Mouse (Mus musculus) layer of hippocampus, postnatal 14 days (tissue): ENCODE data around the gene Pla2g2c. TPM values are rescaled to one million over a fixed set of nuclear protein-coding genes. Genes with fewer than 3 reads are reported as not detected.

Source experiments
- DNase-seq, 2 experiments: peaks; one replicate each; pipeline ENCODE4 v3.0.0; 2021 to 2022; ENCODE audit warnings: low spot score in 2 of 2, mixed read lengths in 1 of 2
- long read RNA-seq, 2 experiments: library from polyadenylated mRNA; stranded (forward); transcript quantifications; one replicate each; pipeline ENCODE4 v2.0.0; 2021
- total RNA-seq, 2 experiments: library from RNA; stranded (reverse); gene quantifications; 2 replicates each; pipeline ENCODE4 v1.2.3; 2021

Pla2g2c gene
- under 1 TPM in 1 of 2 experiments, not detected in 1; 0.28 TPM for total RNA-seq
- long read RNA-seq, experiment 1, partial matches to known transcripts, result 0 of 1 reads
- long read RNA-seq, experiment 1, other reads (novel, unspliced or antisense), result 1 of 1 reads
- long read RNA-seq, experiment 2, result 0 reads

DNA sequence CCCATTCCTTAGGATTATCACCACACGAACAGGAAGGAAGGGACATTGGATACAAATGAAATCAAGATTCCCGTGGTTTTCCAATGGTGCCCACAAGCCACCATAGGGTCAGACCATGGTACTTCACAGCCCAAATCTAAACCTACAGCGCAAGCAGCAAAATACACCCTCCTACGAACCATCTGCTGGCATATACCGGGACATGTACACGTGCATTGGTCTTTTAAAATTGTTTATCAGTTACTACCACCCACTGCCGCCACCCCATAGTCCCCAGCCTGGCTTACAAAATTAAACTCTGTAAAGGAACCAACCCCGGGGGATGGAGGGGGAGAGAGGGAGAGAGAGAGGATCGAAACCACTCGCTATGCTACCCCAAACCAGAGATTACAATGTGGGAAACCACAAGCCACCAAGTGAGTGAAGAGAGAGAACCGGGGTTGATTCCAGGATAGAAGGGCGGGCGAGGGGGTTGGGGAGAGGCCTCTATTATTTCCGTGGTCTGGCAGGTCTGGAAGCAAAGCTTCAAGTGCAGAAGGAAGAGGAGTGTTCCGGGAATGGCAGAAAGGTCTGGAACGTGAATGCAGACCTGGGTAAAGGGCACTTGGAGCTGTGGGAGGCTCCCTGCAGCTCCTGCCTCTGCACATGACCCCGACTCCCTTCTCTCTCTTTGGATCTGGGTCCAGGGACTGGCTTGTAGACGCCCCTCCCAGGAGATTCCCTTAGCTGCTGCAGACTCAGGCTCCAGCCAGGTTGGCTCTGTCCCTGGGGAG, at the start of gene Pla2g2c:
Gene Pla2g2c, plus strand, starts transcription at position 439 of the 773 bp plus-strand sequence.
- DNase-seq, result peak in 1 of 2 experiments; percentile 48

DNA sequence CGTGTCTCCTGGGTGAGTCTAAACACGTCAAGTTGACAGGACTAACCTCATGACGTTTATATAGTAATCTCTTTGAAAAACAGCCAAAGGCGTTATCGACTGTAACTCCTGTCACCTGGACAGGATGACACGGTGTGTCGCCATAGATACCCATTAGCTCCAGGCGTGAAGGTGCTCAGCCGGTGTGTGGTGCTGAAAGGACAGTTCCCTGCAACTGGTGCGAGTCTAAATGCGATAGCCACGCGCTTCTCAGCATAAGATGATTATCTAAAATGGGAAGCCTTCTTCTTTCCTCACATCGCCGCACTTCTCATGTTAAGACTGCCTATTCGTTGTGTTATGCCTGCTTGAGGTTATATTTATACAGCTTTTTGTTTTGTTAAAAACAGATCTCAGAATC, 48.1 kb upstream of the Pla2g2c start:
- DNase-seq, result no peak

DNA sequence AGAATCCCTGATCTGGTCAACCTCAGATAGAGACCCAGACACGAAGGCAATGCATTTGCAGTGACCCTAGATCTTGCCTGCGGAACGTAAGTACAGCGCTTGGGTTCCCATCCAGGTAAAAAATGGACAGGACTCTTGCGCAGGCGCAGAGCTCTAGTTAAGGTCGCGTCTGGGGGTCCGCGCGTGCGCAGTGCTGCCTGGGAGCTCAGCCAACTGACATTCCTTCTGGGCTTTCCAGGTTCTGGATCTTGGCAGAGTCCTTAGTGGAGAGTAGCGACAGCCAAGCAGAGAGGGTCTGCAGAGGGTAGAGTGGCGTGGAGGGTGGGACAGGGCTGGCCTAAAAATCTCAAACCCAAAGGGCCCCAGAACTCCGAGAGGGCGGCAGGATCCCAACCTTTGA, 47.0 kb upstream of the Pla2g2c start:
- DNase-seq, result peak; percentile 72 to 78

DNA sequence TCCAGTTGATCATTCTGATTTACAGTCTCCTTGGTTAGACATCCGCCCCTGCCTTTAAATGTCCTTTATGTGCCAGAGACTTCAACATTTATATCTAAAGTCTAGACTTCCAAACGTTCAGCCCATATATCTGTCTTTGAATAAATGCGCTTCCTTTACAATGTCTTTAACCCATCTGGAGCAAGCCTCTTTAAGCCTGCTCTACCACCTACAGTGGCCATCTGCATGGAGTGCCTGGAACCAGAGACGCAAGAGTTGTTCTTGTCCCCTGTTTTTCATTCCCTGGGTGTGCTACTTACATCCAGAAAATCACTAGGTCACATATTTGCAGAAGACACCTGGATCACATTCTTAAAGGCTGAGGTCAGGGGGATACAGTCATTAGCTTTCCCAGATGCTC, 44.5 kb upstream of the Pla2g2c start:
- no peak for DNase-seq

DNA sequence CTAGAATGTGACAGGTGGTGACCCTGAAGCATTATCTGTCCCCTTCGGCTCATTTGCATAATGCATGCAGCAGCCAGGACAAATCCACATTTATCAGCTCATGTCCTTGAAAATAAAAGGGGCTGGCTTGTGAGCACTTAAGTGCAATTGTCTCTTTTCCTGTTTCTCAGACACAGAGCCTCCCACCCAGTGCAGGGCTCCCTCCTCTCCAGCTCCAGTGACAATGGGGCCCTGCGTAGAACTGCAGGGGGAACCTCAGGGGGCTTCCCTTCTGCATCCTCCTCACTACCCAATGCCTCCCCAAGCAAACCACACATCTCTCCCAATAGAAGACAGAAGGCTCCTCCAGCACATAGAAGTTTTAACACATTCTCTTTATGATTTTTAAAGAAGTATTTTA, 41.8 kb upstream of the Pla2g2c start:
- no peak for DNase-seq

DNA sequence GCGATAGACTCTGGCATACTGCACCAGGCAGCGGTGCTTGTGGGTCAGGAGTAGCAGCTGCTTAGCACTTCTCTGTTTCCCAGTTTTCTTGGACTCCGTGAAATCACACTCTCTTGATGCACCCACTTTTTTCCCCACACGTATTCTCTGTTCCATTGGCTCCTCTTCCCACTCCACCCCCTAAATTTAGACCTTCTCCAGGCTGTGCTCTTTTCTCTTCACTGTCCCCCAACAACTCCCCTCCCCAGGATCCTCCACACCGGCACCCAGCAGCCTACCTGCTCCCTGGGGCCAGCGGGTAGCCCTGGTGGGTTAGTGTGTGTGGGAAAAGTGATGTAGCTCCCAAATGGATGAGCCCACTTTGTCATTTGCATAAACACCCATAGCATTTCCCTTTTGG, 38.8 kb upstream of the Pla2g2c start:
- DNase-seq, result no peak

DNA sequence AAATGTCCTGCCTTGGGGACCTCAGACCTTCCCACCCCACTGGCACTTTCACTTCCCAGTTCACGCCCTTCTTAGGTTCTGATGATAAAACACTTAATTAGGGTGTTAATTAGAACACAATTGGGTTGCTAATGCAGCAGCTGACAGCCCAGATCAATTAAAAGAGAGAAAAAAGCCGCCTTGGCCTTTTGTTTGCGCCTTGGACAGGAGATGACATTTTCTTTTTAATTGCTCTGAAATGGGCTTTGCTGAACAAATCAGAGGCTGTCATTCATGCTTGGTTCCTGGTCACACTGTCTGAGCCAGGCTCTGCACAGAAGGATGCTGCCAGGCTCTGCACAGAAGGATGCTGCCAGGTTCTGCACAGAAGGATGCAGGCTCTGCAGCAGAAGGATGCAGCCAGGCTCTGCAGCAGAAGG, 35.5 kb upstream of the Pla2g2c start:
- DNase-seq, result peak; percentile 50 to 67

DNA sequence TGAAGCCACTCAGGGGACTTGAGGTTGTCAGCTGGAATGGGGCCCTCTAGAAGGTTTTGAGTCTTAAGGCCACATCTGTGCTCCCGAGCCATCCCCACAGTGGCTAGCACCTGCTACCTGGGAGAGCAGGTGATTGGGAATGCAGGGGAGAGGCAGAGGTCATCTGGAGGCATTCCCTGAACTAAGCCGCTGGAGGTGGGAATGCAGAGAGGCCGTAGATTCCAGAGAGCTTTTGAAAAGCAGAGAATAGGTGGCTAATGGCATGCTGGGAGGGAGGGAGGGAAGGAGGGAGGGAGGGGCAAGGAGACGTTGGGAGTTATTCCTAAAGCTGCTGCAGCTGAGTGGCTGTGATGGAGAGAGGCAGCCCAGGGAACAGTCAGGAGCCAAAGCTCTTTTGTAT, 34.0 kb upstream of the Pla2g2c start:
- DNase-seq, result no peak

DNA sequence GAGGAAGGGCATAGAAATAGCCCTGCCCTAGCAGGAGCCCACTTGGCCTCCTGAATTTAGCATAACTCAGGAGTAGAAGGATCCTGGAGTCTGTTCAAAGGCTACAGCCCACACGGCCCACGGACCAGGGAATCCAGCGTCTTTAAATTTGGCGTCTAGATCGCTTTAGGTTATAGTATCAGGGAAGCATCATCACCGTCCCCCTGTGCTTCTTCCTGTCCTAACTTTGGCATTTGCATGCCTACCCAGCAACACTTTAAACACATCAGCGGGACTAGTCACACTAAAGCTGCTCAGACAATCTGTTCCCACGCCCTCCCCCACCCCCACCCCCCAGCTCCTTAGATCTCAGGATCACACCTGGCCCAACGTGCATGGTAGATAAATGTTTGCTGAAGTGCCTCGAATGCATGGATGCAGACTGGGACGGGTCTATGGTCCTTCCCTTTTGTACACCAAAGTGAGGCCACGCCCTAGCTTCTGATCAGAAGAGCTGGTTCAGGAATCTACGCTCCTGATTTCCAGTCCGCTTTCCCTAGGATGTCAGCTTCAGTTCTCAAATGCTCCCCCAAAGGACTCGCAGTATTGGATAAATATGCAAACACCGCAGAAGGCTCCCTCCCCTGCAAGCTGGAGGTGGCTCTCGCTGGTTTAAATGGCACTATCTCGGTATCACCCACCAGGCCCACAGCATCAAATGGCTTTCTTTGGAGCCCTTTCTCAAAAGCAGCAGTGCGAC, 33.0 kb upstream of the Pla2g2c start:
- no peak for DNase-seq

DNA sequence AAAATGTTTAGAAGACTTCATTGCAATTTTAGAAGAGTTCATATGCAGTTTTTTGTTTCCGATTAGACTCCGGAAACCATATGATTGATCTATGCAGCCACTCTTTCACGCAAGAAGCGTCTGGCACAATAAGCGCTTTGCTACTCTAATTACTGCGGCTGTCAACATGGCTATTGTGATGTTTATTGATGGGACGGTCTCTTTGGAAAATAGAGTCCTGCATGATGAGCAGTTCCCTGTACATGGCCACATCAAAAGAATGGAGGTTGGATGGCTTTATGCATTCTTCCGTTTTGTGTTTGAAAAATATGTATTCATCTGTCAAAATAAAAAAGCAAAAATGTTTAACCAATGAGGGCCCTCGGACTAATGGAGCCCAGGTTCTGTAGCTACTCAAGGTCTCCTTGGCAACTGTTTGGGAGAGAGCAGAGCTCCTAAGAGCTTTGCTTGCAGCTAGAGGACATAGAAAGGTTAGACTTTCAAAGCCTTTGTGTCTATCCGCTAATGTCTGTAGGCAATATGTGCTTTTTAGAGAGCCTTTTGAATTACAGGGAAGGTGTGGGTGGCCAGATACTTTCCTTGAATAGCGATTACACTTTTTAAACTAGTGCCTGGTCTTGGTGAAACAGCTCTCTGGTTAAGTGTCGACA, 31.4 kb upstream of the Pla2g2c start:
- no peak for DNase-seq

DNA sequence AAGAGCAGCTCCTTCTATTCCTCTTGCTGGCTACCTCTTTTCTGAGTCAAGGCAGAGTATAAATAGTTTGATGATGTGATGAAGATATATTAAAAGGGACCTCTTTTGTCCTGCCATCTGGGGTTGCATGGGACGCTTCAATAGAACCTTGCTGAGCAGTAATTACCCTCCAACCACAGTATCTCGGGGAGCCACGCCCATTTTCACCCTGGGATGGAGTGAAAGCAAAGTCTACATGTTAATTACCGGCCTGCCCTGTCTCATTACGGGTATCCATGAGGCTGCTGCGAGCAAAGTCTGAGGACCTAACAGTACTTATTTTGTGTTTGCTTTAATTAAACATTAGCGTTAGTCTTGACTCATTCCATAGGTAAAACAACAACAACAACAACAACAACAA, 27.9 kb upstream of the Pla2g2c start:
- no peak for DNase-seq

DNA sequence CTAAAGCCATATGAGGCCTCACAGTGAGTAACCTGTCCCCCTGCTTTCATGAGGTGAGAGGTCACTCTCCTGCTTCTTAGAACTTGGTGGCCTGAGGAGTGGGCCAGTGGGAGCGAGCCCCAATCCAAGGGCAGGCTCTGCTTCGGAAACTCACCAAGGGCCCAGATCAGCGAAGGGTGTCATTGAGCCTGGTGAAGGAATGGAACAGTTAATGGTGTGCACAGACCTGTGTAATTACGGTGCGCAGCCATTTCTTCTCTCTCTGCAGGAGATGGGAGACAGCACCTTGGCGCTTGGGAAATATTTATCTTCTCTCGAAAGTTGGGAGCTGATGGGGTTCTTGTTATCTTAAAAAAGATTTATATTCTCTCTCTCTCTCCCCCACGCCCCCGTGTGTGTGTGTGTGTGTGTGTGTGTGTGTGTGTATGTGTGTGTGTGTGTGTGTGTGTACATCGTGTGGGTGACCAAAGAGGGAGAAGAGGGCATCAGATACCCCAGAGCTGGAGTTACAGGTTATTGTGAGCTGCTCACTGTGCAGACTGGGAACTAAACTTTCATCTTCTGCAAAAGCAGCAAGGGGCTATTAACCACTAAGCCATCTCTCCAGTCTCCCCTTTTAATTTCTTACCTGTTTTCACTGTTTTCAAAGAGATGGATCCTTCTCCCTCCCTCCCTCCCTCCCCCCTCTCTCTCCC, 27.3 kb upstream of the Pla2g2c start:
- no peak for DNase-seq

DNA sequence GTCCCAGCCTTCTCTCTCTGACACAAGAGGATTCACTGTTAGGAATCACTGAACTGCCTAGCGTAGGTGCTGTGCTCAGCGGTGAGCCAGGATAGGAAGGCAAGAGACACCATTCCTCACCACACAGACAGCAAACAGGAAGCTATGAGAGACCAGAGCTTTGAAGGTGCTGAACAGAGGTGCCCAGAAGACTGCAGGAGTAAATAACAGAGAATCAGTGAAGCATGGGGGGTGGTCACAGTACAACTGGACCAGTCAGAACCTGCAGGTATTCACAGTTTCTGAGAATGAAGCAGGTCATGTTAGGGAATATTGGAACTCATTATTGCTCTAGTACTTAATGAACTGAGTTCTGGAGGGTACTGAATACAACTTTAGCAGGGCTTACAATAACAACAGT, 26.3 kb upstream of the Pla2g2c start:
- DNase-seq, result no peak

DNA sequence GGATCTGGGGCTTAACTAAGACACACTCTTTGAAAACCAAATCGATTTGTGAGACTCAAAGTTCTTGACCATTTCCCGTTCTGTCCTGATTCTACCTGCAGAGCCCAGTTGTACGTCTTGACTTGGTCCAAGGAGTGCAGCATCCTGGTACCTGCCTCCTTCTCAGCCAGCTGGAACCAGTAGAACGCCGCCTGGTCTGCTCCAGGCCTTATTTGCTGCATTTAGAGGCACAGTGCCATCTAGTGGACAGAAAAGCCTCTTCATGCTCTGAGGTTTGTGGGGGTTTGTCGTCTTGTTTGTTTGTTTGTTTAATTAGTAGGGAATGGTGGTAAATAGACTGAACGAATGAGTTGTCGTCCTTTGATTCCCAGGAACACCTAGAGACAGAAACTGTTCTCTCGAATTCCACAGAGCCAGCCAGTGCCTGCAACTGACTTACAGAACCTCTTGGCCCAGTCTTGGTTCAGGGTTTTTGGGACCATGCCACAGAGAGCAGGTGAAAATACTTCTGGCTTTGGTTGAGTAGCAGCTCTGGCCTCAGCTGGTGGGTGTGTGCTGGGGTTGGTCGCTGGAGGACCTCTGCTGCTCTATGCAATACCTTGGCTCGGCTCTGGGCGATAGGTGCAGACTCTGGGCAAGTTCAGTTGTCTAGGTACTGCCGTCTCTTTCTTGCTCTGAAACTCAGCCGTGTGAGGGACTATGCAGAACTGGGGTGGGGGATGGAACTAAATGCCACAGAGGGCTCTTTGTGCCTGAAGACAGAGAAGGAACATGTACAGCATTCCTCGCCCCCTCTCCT, 24.2 kb upstream of the Pla2g2c start:
- DNase-seq, result peak; percentile 69 to 83

DNA sequence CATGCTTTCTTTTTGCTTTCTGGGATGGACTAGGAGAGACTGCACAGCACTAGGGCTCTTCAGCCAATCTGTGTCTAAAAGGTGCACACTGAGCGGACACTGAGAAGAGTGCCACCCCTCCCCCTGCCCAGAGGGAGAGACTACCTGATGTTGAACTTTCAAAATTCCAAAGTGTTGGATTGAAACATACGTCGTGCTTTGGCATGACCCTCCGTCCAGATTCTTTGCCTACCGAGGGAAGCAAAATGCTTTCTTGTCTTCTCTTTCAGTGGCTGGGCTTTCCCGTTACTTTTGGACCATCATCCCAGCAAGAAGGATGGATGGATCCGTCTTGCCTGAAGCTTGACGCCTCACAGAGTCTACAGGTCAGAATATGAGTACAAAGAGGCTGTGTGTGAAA, 23.5 kb upstream of the Pla2g2c start:
- no peak for DNase-seq

DNA sequence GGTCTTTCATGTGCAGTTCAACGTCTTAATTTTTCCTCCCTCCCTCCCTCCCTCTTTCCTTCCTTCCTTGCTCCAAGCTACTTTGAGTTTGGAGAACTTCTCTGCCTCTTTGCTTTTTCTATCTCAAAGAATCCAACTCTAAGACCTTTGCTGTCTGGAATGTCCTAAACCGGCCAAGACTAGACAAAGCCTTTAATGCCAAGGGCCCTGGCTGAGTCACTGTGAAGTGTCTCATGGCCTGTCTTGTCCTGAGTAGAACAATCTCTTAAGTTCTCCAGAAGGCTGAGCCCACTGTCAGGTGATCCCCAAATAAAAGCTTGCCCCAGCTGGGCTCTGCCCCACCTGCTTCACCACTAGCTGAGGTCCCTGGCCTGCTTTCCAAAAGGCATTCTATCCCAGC, 22.6 kb upstream of the Pla2g2c start:
- DNase-seq, result no peak

DNA sequence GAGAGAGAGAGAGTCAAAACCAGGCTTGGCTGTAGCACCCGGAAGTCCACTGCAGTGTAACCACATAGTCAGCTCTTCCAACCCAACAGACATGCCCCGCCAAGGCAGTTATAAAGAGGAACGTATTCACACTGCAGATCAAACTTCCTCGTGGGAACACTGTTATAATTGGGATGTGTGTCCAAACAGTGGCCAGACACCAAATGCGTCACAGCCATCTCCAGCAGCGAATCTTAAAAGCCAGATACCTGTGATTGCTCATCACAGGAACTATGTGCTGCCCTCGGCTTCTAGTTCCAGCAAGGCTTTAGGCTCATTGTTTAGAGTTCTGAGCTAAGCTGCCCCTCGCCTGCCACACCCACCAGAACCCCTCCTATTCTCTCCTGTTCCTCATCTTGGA, 22.1 kb upstream of the Pla2g2c start:
- DNase-seq, result no peak

DNA sequence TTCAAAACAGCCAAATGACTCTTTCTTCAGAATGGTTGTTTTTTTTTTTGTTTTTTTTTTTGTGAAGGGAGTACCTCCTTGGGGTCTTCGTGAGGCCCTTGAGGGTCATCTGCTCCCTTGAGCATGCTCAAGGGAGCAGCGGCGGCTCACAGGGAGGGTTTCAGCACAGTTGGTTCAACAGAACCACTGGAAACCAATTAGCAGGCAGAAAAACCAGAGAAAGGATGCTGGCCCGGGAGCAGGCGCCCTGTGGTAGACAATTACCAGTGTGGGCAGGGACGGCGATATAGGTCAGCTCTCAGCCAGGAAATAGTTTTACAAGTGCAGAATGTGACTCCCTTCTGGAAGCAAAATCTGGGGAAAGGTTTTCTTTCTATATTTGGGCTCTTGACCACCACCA, 21.0 kb upstream of the Pla2g2c start:
- DNase-seq, result no peak

DNA sequence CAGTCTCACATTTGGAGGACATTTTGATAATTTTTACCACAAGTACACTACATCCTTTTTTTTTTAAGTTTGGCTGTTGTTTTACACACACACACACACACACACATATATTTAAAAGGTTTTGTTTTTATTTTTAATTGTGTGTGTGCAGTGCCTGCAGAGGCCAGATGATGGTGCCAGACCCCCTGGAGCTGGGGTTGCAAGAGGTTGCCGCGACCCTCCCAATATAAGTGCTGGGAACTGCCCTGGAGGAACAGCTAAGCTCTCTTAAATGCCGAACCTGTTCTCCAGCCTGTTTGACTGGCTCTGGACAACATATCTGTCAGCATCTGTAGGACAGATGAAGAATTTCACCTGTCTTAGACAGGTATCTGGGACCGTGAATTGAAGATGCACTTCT, 20.4 kb upstream of the Pla2g2c start:
- DNase-seq, result no peak

DNA sequence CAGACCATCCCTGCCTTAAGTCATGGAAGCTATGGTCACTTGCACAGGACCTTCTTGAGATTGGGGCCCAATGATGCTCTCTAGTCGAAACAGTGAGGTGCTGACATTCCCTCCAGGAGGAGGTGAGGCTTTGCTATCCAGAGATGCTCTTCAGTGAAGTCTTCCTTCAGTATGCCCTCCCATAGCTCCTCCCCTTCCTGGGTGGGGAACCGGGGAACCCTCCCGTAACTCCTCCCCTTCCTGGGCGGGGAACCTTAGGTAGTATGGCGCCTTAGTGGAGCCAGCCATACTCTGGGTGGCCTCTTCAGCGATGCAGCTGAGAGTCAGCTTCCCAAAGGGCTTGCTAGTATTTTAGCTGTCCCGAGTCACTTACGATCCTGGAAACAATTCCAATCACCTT, 18.0 kb upstream of the Pla2g2c start:
- no peak for DNase-seq

DNA sequence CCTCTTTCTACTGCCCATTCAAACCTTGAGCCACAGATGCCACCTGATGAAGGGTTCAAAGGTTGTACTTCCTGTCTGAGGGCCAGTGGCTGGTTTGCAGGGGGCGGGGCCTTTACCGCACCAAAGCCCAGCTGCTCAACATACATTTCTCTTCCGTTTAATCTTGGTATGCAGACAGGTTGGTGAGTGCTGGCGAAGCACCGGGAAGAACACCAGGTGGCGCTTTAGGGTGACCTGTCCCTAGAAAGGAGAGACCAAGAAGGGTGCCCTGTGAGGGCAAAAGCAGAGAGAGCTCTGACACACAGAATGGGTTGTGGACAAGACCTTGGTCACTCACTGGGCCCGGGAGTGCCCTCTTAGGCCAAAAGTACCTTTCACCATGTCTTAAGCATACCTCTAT, 16.0 kb upstream of the Pla2g2c start:
- DNase-seq, result peak in 1 of 2 experiments; percentile 51
